Mouse (Mus musculus) lung, postnatal 25 days (tissue): ENCODE data around the gene Usp6nl.

ENCODE experiments used
- DNase-seq: peaks from one replicate; pipeline ENCODE4 v3.0.0; 2022; ENCODE audit warnings: low spot score

Gene Usp6nl

GRCm38 (mm10) chr2:6333570-6333969 lies 11.1 kb downstream of the Usp6nl start:
- no peak for DNase-seq

DNA sequence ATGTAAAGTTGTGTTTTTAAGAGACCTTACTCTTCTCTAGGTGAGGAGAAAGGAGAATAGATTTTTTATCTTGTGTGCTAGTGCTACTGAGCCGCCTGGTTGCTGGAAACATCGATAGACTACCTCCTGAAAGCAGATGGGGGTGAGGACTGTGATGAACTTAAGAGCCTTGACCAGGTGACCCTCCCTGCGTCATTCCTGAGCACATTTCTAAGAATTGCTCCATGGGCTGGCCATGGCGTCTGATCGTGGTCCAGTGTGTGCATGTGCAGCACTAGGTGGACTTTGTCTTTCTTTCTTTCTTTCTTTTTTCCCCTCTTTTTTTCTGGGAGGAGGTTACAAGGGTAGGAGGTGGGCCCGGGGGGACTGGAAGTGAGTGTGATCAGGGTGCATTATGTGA lies 11.5 kb downstream of the Usp6nl start:
- no peak for DNase-seq

- DNase-seq, result no peak
Measured at GRCm38 (mm10) chr2:6335032-6335735, 12.7 kb downstream of the Usp6nl start.

- DNase-seq, result no peak
Measured at GRCm38 (mm10) chr2:6336013-6336412, 13.5 kb downstream of the Usp6nl start.

GRCm38 (mm10) chr2:6336649-6337048 lies 14.2 kb downstream of the Usp6nl start:
- DNase-seq, result no peak

GRCm38 (mm10) chr2:6337436-6337835 lies 15.0 kb downstream of the Usp6nl start:
- DNase-seq, result no peak

DNA sequence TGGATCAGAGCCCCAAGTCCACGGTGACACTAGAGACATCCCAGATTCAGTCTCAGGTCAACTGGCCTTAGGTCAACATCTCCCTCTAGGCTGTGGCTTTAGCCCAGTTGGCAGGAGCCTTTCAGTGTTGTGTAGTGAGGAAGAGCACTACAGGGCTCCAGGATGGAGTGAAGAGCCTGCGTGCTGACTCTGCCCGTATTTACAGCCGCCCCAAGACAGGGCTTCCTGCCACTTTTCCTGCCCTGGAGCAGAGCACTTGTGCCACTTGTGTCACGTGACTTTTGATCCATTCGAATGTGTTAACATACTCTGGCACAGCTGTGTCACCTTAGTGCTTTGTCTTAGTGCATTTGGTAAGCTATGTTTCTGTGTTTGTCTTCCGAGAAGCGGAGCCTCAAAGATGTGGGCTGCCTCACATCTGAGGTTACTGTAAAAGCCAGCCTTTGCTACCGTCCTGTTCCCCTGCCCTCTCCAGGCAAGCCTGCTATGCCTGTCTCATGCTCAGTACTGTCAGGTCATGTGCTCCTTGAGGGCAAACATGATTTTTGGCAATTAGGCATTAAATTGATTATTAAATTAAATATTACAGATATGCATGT lies 15.7 kb downstream of the Usp6nl start:
- peak; percentile 74 for DNase-seq

- DNase-seq, result no peak
Measured at GRCm38 (mm10) chr2:6340439-6340838, 18.0 kb downstream of the Usp6nl start.

- no peak for DNase-seq
Measured at GRCm38 (mm10) chr2:6341496-6341895, 19.0 kb downstream of the Usp6nl start.

GRCm38 (mm10) chr2:6349256-6350092 lies 27.0 kb downstream of the Usp6nl start:
- no peak for DNase-seq

DNA sequence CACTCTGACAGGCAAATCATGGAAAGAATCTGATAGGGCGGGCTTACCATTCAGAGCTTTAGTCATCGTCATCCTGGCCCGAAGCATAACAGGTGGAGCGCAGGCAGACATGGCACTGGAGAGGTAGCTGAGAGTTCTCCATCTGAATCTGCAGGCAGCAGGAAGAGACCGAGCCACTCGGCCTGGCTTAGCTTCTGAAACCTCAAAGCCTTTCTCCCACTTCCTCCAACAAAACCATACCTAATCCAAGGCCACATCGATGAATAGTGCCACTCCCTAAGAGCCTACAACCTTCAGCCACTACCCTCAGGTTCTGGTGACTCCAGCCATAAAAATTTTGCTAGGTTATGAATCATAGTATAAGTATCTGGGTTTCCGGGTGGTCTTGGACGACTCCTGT lies 27.7 kb downstream of the Usp6nl start:
- no peak for DNase-seq

DNA sequence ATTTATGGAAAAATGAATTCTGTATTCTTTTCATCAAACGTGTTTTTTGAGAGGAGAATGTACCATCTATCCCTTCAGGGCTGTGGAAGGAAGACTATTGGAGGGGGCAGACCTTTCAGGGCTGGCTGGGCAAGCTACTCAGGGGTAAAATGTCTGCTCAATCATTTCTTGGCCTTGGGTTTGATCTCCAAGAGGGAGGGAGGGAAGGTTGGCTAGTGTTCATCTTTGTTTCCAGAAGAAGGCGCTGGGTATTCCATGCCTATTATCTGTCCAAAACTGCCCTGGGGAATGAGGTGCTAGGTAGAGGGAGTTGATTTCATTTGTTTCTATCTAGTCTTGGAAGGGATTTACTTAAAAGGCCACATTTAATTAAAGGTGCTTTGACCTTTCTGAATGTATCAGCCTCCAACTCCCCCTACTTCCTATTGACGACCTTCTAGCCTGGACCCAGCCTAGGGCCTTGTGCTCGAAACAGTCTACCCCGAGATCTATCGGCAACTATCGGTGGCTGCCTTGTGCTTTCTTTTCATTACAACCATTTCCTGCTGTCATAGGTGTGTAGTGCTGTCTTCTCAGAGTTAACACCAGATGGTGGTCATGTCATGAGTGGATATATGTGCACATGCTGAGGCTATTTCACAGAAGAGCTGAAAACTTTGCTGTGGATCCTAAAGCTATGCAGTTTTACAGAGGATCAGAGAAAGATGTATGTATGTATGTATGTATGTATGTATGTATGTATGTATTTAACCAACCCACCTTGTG lies 28.6 kb downstream of the Usp6nl start:
- DNase-seq, result no peak

DNA sequence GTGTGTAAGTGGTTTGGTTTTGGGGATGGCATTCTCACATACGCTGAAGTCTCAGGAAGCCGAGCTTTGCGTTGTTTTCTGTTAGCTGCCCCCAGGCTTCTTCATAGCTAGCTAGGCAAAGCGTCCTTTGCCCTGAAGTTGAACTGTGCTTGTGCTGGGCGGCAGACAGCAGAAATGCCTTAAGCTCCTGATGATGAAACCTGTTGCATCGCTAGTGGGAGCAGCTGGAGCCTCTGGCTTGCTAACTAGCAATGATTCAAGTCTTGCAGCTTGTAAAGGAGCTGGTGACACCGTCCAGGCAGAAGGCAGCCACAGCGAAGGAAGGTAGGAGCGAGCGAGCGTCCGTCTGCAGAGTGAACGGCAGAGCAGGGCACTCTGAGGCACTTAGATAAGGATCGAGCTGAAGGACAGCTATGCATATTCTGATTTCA lies 30.1 kb downstream of the Usp6nl start:
- DNase-seq, result no peak

- no peak for DNase-seq
Measured at GRCm38 (mm10) chr2:6353060-6353459, 30.6 kb downstream of the Usp6nl start.

- DNase-seq, result no peak
Measured at GRCm38 (mm10) chr2:6357306-6357705, 34.8 kb downstream of the Usp6nl start.

DNA sequence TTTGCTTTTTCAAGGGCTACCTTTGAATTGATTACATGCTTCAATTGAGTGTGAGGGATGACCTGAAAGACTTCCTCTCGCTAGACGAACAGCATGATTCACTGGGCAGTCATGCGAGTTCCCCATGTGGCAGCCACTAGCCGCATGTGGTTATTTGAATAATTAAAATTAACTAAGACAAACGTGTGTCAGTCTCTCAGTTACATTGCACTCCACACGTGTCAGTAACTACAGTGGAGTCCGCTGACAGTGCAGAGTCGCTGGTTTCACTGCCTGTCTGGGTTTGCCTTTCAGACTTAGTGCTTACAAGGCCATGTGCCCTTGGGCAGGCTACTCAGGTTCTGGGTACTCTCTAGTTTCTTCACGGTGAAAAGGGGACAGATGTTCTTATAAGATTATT lies 37.2 kb downstream of the Usp6nl start:
- DNase-seq, result no peak

DNA sequence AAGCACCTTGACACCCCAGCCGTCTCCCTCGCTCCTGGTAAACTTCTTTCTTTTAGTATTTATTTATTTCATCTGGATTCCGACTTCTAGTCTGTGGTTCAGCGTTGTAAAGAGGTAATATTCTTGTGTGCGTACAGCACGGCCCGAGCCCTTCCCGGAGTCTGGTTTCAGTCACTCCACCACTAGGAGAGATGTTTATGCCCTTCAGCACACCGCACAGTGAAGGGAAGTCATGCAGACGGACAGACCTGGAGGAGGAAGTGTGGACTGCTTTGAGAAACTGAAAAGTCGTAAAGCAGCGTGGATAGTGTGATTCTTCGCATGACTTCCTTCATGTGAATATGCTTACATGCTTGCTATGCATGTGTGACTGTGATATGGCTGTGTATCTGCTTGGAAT lies 40.7 kb downstream of the Usp6nl start:
- DNase-seq, result no peak

DNA sequence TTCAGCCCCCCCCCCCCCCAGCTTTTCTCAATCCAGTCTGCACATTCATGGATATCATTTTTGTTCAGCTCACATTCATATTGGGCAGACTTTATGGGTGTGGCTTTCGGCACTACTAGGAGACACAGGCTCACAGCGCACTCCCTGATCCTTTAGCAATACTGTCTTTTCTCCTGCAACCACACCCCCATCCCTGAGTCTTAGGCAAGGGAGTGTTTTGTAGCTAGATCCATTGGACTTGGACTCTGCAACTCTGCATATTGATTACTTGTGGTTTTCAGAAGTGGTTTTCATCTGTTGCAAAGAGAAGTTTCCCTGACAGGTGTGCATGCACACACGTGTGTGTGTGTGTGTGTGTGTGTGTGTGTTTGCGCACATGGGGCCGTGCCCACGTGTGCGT lies 41.5 kb downstream of the Usp6nl start:
- no peak for DNase-seq

DNA sequence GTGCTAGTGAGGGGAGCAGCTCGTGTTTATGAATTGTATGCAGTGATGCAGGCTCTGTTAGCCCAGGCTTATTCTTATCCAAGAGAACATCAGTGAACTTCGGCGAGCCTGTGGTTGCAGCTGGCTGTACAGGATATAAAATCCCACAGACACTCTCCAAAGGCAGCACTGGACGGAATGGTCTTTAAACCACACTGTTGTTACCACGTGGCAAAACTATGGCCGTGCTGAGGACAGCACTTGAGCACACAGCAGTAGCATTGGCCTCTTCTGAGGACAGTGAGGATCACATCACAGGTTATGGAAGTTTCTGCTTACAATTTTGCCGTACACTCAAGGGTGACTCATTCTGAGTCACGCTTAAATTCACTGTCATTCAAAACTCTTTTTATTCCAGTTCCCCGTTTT lies 44.1 kb downstream of the Usp6nl start:
- DNase-seq, result no peak

DNA sequence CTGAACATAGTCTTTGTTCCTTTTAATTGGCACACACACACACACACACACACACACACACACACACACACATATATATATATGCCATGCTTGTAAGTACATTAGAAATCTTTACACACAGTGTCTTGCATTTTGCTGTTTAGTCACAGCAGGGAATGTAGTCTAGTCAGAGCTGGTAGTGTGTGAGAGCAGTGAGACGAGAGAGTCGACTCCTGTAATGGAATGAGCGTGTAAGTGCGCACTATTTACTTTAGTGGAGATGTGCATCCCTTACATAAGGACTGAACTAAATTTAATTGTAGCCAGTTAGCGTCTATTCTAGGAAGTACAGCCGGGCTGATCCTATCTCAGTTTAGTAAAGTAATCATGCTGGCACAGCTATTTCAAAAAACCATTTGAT lies 44.5 kb downstream of the Usp6nl start:
- no peak for DNase-seq

- DNase-seq, result no peak
Measured at GRCm38 (mm10) chr2:6367497-6367896, 45.0 kb downstream of the Usp6nl start.

- no peak for DNase-seq
Measured at GRCm38 (mm10) chr2:6374216-6374615, 51.7 kb downstream of the Usp6nl start.
